Mouse (Mus musculus) embryonic facial prominence, embryonic 12.5 days (tissue): Measurements from ENCODE around the gene Timm10b. TPM values are rescaled to one million over a fixed set of nuclear protein-coding genes. Genes with fewer than 3 reads are reported as not detected.
A peak's percentile ranks its signal among the peaks of the same experiment; 100 is the strongest.

Experiments used
- ATAC-seq: fragments of 200-750 bp; cut with Nextera tagmentation; 2 replicates; pipeline ENCODE4 v1.8.0; 2017; ENCODE audit not compliant: insufficient number of reproducible peaks, insufficient read depth, low FRiP score, low TSS enrichment
- H3K27ac ChIP-seq: fragments of 300-500 bp; sonication (generic); 2 replicates; pipeline ENCODE4 v1.5.1; 2016; ENCODE audit warnings: mild to moderate bottlenecking
- H3K27me3 ChIP-seq: fragments of 300-500 bp; sonication (generic); 2 replicates; pipeline ENCODE4 v1.6.1; 2016; ENCODE audit warnings: mild to moderate bottlenecking, moderate library complexity
- H3K36me3 ChIP-seq: fragments of 300-500 bp; sonication (generic); 2 replicates; pipeline ENCODE4 v1.6.1; 2016; ENCODE audit warnings: mild to moderate bottlenecking
- H3K4me1 ChIP-seq: fragments of 300-500 bp; sonication (generic); 2 replicates; pipeline ENCODE4 v1.6.1; 2016
- H3K4me2 ChIP-seq: fragments of 300-500 bp; sonication (generic); replicated peaks from 2 replicates; pipeline ENCODE4 v1.6.1; 2016; ENCODE audit warnings: mild to moderate bottlenecking, moderate library complexity
- H3K4me3 ChIP-seq: fragments of 300-500 bp; sonication (generic); 2 replicates; pipeline ENCODE4 v1.5.1; 2016; ENCODE audit warnings: mild to moderate bottlenecking
- H3K9ac ChIP-seq: fragments of 300-500 bp; sonication (generic); 2 replicates; pipeline ENCODE4 v1.6.1; 2016; ENCODE audit warnings: mild to moderate bottlenecking, moderate library complexity
- H3K9me3 ChIP-seq: fragments of 300-500 bp; sonication (generic); 2 replicates; pipeline ENCODE4 v1.6.1; 2016; ENCODE audit warnings: mild to moderate bottlenecking, moderate library complexity
- WGBS: fragments of 180-500 bp; shearing (Covaris S2); methylation state at CpG from one replicate; pipeline ENCODE4 v1.1.7; 2016; 5-methylcytosine and 5-hydroxymethylcytosine counted together
- polyA plus RNA-seq: library from polyadenylated mRNA; unstranded; fragments of >200 nt; fragmentation: Nextera tagmentation; extraction: Ambion mirVana; gene quantifications from 2 replicates; pipeline ENCODE4 v1.2.1, GENCODE M21; 2016

Gene Timm10b
- polyA plus RNA-seq, 1 experiment from 2014 or later: 154 TPM

- no peaks in the 10 kb centered on the region for H3K27me3 ChIP-seq
- WGBS: under 1% methylated on average over 18 of the region's 18 CpGs
- peak overlapping the region; percentile 76 for H3K4me3 ChIP-seq
- H3K9ac ChIP-seq: peak overlapping the region; percentile 90
- H3K27ac ChIP-seq: peak overlapping the region; percentile 77
- no peaks in the 10 kb centered on the region for H3K9me3 ChIP-seq
- peaks cover 18% of the 10 kb centered on the region for H3K4me1 ChIP-seq
- peak overlapping the region; percentile 87 for H3K4me2 ChIP-seq
- peaks cover 38% of the 10 kb centered on the region for H3K36me3 ChIP-seq
- no peak for ATAC-seq
Observed at GRCm38 (mm10) chr7:105640894-105641255, 1.0 kb downstream of the Timm10b start.

- Histone ChIP-seq H3K4me2 (peak overlapping the region; percentile 87), H3K9me3 (no peaks in the 10 kb centered on the region), H3K4me1 (peaks cover 18% of the 10 kb centered on the region), H3K4me3 (no peak overlapping the region), H3K36me3 (peaks cover 27% of the 10 kb centered on the region), H3K9ac (no peak overlapping the region), H3K27me3 (no peaks in the 10 kb centered on the region), H3K27ac (no peak overlapping the region)
- WGBS: 58% methylated on average over 3 of the region's 3 CpGs
- ATAC-seq: no peak
Observed at GRCm38 (mm10) chr7:105641936-105642335, 2.1 kb downstream of the Timm10b start.

GRCm38 (mm10) chr7:105650639-105651435 lies 11.0 kb downstream of the Timm10b start, which contains the start of gene Dnhd1:
TSS of gene Dnhd1 (plus strand) at chr7:105650827.
- Histone ChIP-seq H3K36me3 (no peaks in the 10 kb centered on the region), H3K4me3 (peak within 1 kb of the TSS; percentile 32), H3K4me2 (peak within 1 kb of the TSS; percentile 65), H3K27me3 (no peaks in the 10 kb centered on the region), H3K9ac (no peak within 1 kb of the TSS; the same call in 1 of the 2 replicates), H3K27ac (peak within 1 kb of the TSS; percentile 47; the same call in 1 of the 2 replicates), H3K4me1 (no peaks in the 10 kb centered on the region), H3K9me3 (no peaks in the 10 kb centered on the region)
- 3% methylated on average over 17 of the region's 17 CpGs for WGBS
- ATAC-seq: peak; percentile 91

- Histone ChIP-seq H3K27ac (no peak overlapping the region), H3K9ac (no peak overlapping the region), H3K36me3 (no peaks in the 10 kb centered on the region), H3K4me2 (peak overlapping the region; percentile 39), H3K4me3 (no peak overlapping the region), H3K27me3 (no peaks in the 10 kb centered on the region), H3K9me3 (no peaks in the 10 kb centered on the region), H3K4me1 (peaks cover 2% of the 10 kb centered on the region; the same call in 1 of the 2 replicates)
- peak; percentile 72; the same call in 1 of the 2 replicates for ATAC-seq
- WGBS: 15% methylated on average over 13 of the region's 13 CpGs
Observed at GRCm38 (mm10) chr7:105685541-105686197, 45.8 kb downstream of the Timm10b start.

- Histone ChIP-seq H3K27me3 (no peaks in the 10 kb centered on the region), H3K4me2 (no peak overlapping the region), H3K9ac (no peak overlapping the region), H3K9me3 (no peaks in the 10 kb centered on the region), H3K4me3 (no peak overlapping the region), H3K27ac (no peak overlapping the region), H3K36me3 (no peaks in the 10 kb centered on the region), H3K4me1 (no peaks in the 10 kb centered on the region)
- 76% methylated on average over 1 of the region's 1 CpGs for whole genome bisulfite sequencing
- no peak for ATAC-seq
Observed at GRCm38 (mm10) chr7:105690875-105691274, 51.0 kb downstream of the Timm10b start.

Other genes with a start within 250 kb of the Timm10b start
- 46.1 and 47.6 TPM in 2 replicates for gene Fam160a2, start 240.0 kb upstream of the Timm10b start, polyA plus RNA-seq
- 0.08 TPM in 1 of 2 replicates, not detected in the other for gene Cnga4, start 235.5 kb upstream of the Timm10b start, polyA plus RNA-seq
- 0.31 and 0.47 TPM in 2 replicates for gene Cckbr, start 214.3 kb upstream of the Timm10b start, polyA plus RNA-seq
- gene Cavin3, start 157.8 kb upstream of the Timm10b start, polyA plus RNA-seq: 36.7 and 40.0 TPM in 2 replicates
- gene Smpd1, start 85.7 kb upstream of the Timm10b start, polyA plus RNA-seq: 40.8 and 41.4 TPM in 2 replicates
- gene Apbb1, start 58.4 kb upstream of the Timm10b start, polyA plus RNA-seq: 77.5 and 84.7 TPM in 2 replicates
- 0.52 and 0.59 TPM in 2 replicates for gene Hpx, start 39.9 kb upstream of the Timm10b start, polyA plus RNA-seq
- 44.0 and 45.9 TPM in 2 replicates for gene Trim3, start 6.5 kb upstream of the Timm10b start, polyA plus RNA-seq
- 75.0 and 85.3 TPM in 2 replicates for gene Arfip2, start 360 bp downstream of the Timm10b start, polyA plus RNA-seq
- 4.5 and 18.1 TPM in 2 replicates for gene Gm45799, start 496 bp downstream of the Timm10b start, polyA plus RNA-seq
- 1.0 and 1.5 TPM in 2 replicates for gene Dnhd1, start 10.8 kb downstream of the Timm10b start, polyA plus RNA-seq
- gene Ilk, start 96.5 kb downstream of the Timm10b start, polyA plus RNA-seq: 248 and 257 TPM in 2 replicates
- 43.3 and 46.1 TPM in 2 replicates for gene Rrp8, start 97.3 kb downstream of the Timm10b start, polyA plus RNA-seq
- 175 TPM in 2 replicates for gene Taf10, start 104.3 kb downstream of the Timm10b start, polyA plus RNA-seq
- gene Tpp1, start 112.2 kb downstream of the Timm10b start, polyA plus RNA-seq: 41.9 and 43.3 TPM in 2 replicates
- gene Dchs1, start 147.6 kb downstream of the Timm10b start, polyA plus RNA-seq: 27.3 and 28.5 TPM in 2 replicates
- 317 and 324 TPM in 2 replicates for gene Mrpl17, start 171.0 kb downstream of the Timm10b start, polyA plus RNA-seq